Mouse (Mus musculus): ENCODE data around the gene Hist2h3c2. TPM values are rescaled to one million over a fixed set of nuclear protein-coding genes. Genes with fewer than 3 reads are reported as not detected.

Hist2h3c2 gene
- polyA plus RNA-seq (2015; fragmentation: Illumina TruSeq; extraction: RNeasy Lipid Tissue Mini Kit (QIAGEN cat#74804); ENCODE audit: insufficient read depth, low replicate concordance) = 0.76 TPM

GRCm38 (mm10) chr3:96238954-96239793 is at the start of gene Hist2h3c2:
Gene Hist2h3c2, minus strand, starts transcription at chr3:96239127.

GRCm38 (mm10) chr3:96269511-96270474 is 30.9 kb upstream of the Hist2h3c2 start, which contains the start of gene Hist2h2bb:
Gene Hist2h2bb, plus strand, starts transcription at chr3:96269752.

GRCm38 (mm10) chr3:96268051-96268775 is 29.3 kb upstream of the Hist2h3c2 start, which contains the start of gene Hist2h3b:
Gene Hist2h3b, plus strand, starts transcription at chr3:96268654.

GRCm38 (mm10) chr3:96262979-96263550 is 24.1 kb upstream of the Hist2h3c2 start, which contains the start of gene Hist2h4:
Gene Hist2h4, minus strand, starts transcription at chr3:96263311.

GRCm38 (mm10) chr3:96246427-96246856 is 7.5 kb upstream of the Hist2h3c2 start, which contains the start of gene Hist2h3c1:
Gene Hist2h3c1, plus strand, starts transcription at chr3:96246685.

GRCm38 (mm10) chr3:96245003-96245886 is 6.3 kb upstream of the Hist2h3c2 start, which contains the start of gene Hist2h2aa1:
Gene Hist2h2aa1, plus strand, starts transcription at chr3:96245497.

GRCm38 (mm10) chr3:96239949-96240798 is 1.2 kb upstream of the Hist2h3c2 start, which contains the start of gene Hist2h2aa2:
Gene Hist2h2aa2, minus strand, starts transcription at chr3:96240276.

GRCm38 (mm10) chr3:96220765-96221639 is 17.9 kb downstream of the Hist2h3c2 start, which contains the start of the genes Hist2h2ac and Hist2h2be:
Gene Hist2h2ac, minus strand, starts transcription at chr3:96220880.
Gene Hist2h2be, plus strand, starts transcription at chr3:96221119.

GRCm38 (mm10) chr3:96219661-96220130 is 19.2 kb downstream of the Hist2h3c2 start, which contains the start of the genes Bola1 and Hist2h2ab:
Gene Bola1, minus strand, starts transcription at chr3:96219709.
Gene Hist2h2ab, plus strand, starts transcription at chr3:96219865.

Other genes starting within 250 kb of the Hist2h3c2 start
- 109 TPM for gene Plekho1, start 243.1 kb downstream of the Hist2h3c2 start, polyA plus RNA-seq (2015; fragmentation: Illumina TruSeq; extraction: RNeasy Lipid Tissue Mini Kit (QIAGEN cat#74804); ENCODE audit: insufficient read depth, low replicate concordance)
- gene Vps45, start 180.7 kb downstream of the Hist2h3c2 start, polyA plus RNA-seq (2015; fragmentation: Illumina TruSeq; extraction: RNeasy Lipid Tissue Mini Kit (QIAGEN cat#74804); ENCODE audit: insufficient read depth, low replicate concordance) = 36.0 TPM
- 20.5 TPM for gene Otud7b, start 134.6 kb downstream of the Hist2h3c2 start, polyA plus RNA-seq (2015; fragmentation: Illumina TruSeq; extraction: RNeasy Lipid Tissue Mini Kit (QIAGEN cat#74804); ENCODE audit: insufficient read depth, low replicate concordance)
- 3.9 TPM for gene Mtmr11, start 77.1 kb downstream of the Hist2h3c2 start, polyA plus RNA-seq (2015; fragmentation: Illumina TruSeq; extraction: RNeasy Lipid Tissue Mini Kit (QIAGEN cat#74804); ENCODE audit: insufficient read depth, low replicate concordance)
- gene Sf3b4, start 66.8 kb downstream of the Hist2h3c2 start, polyA plus RNA-seq (2015; fragmentation: Illumina TruSeq; extraction: RNeasy Lipid Tissue Mini Kit (QIAGEN cat#74804); ENCODE audit: insufficient read depth, low replicate concordance) = 29.1 TPM
- 2.7 TPM for gene Sv2a, start 58.0 kb downstream of the Hist2h3c2 start, polyA plus RNA-seq (2015; fragmentation: Illumina TruSeq; extraction: RNeasy Lipid Tissue Mini Kit (QIAGEN cat#74804); ENCODE audit: insufficient read depth, low replicate concordance)
- gene Bola1, start 19.4 kb downstream of the Hist2h3c2 start, polyA plus RNA-seq (2015; fragmentation: Illumina TruSeq; extraction: RNeasy Lipid Tissue Mini Kit (QIAGEN cat#74804); ENCODE audit: insufficient read depth, low replicate concordance) = 1.8 TPM
- gene Hist2h2ab, start 19.3 kb downstream of the Hist2h3c2 start, polyA plus RNA-seq (2015; fragmentation: Illumina TruSeq; extraction: RNeasy Lipid Tissue Mini Kit (QIAGEN cat#74804); ENCODE audit: insufficient read depth, low replicate concordance) = not detected
- not detected for gene Hist2h2ac, start 18.2 kb downstream of the Hist2h3c2 start, polyA plus RNA-seq (2015; fragmentation: Illumina TruSeq; extraction: RNeasy Lipid Tissue Mini Kit (QIAGEN cat#74804); ENCODE audit: insufficient read depth, low replicate concordance)
- gene Hist2h2be, start 18.0 kb downstream of the Hist2h3c2 start, polyA plus RNA-seq (2015; fragmentation: Illumina TruSeq; extraction: RNeasy Lipid Tissue Mini Kit (QIAGEN cat#74804); ENCODE audit: insufficient read depth, low replicate concordance) = 21.3 TPM
- gene Hist2h2aa2, start 1.1 kb upstream of the Hist2h3c2 start, polyA plus RNA-seq (2015; fragmentation: Illumina TruSeq; extraction: RNeasy Lipid Tissue Mini Kit (QIAGEN cat#74804); ENCODE audit: insufficient read depth, low replicate concordance) = not detected
- gene Hist2h2aa1, start 6.4 kb upstream of the Hist2h3c2 start, polyA plus RNA-seq (2015; fragmentation: Illumina TruSeq; extraction: RNeasy Lipid Tissue Mini Kit (QIAGEN cat#74804); ENCODE audit: insufficient read depth, low replicate concordance) = not detected
- 3.5 TPM for gene Hist2h3c1, start 7.6 kb upstream of the Hist2h3c2 start, polyA plus RNA-seq (2015; fragmentation: Illumina TruSeq; extraction: RNeasy Lipid Tissue Mini Kit (QIAGEN cat#74804); ENCODE audit: insufficient read depth, low replicate concordance)
- gene Hist2h4, start 24.2 kb upstream of the Hist2h3c2 start, polyA plus RNA-seq (2015; fragmentation: Illumina TruSeq; extraction: RNeasy Lipid Tissue Mini Kit (QIAGEN cat#74804); ENCODE audit: insufficient read depth, low replicate concordance) = 2.3 TPM
- not detected for gene Hist2h3b, start 29.5 kb upstream of the Hist2h3c2 start, polyA plus RNA-seq (2015; fragmentation: Illumina TruSeq; extraction: RNeasy Lipid Tissue Mini Kit (QIAGEN cat#74804); ENCODE audit: insufficient read depth, low replicate concordance)
- not detected for gene Hist2h2bb, start 30.6 kb upstream of the Hist2h3c2 start, polyA plus RNA-seq (2015; fragmentation: Illumina TruSeq; extraction: RNeasy Lipid Tissue Mini Kit (QIAGEN cat#74804); ENCODE audit: insufficient read depth, low replicate concordance)
- 7.4 TPM for gene Fcgr1, start 54.8 kb upstream of the Hist2h3c2 start, polyA plus RNA-seq (2015; fragmentation: Illumina TruSeq; extraction: RNeasy Lipid Tissue Mini Kit (QIAGEN cat#74804); ENCODE audit: insufficient read depth, low replicate concordance)
- not detected for gene BC107364, start 213.2 kb upstream of the Hist2h3c2 start, polyA plus RNA-seq (2015; fragmentation: Illumina TruSeq; extraction: RNeasy Lipid Tissue Mini Kit (QIAGEN cat#74804); ENCODE audit: insufficient read depth, low replicate concordance)

Data from spleen, adult 10 weeks (tissue).